ENCODE assay signal across 36 mouse cellular contexts in the genomic region with DNA sequence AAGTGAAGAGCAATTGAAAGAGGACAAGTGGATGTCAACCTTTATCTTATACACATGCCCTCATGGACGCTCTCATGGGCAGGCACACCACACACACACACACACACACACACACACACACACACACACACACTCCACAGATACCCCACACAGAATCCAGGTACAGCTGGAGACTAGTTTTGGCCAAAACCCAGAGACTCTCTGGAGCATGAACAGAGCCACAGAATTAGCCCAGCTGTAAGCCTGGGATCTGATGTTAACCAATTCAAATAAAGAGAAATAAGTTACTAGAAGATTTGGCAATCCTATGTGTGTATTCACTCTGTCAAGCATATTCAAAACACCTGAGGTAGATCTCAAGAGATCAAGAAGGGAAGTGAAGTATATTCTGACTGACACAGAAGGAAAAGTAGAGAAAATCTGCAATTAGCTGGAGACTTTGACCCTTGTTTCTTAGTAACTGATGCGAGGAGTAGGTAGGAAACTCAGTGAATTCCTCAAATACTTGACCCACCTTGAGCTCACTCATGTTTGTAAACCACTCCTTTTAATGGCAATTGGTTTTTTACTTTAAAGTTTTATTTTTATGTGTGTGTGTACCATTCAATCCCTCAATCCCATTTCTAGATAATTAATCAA. TPM values are rescaled to one million over a fixed set of nuclear protein-coding genes. Genes with fewer than 3 reads are reported as not detected.
DNase-seq lines count a peak whose midpoint lies in the region; ATAC-seq lines count a peak whose summit lies in the region.
"Had no signal": no experiment of that assay in that cellular context is flagged by ENCODE, and none has a peak within 500 bp of the region (broad histone marks: within the 10 kb centered on the region; RNA-seq: fewer than 3 reads in every experiment).

No protein-coding gene starts in this region.

- peaks cover 8% of the 10 kb centered on the region; the same call in 1 of the 2 replicates for H3K4me1 ChIP-seq in lung, embryonic 15.5 days
- H3K4me1 ChIP-seq: forebrain, embryonic 13.5 days; hindbrain, embryonic 13.5 days; limb, embryonic 10.5 days; limb, embryonic 15.5 days; midbrain, embryonic 12.5 days; neural tube, embryonic 13.5 days; stomach, embryonic 15.5 days had no signal

- H3K36me3 ChIP-seq in lung, embryonic 15.5 days = no peaks in the 10 kb centered on the region
- H3K36me3 ChIP-seq: G1E; heart, embryonic 12.5 days; hindbrain, embryonic 13.5 days; limb, embryonic 10.5 days; limb, embryonic 15.5 days; liver, embryonic 13.5 days; midbrain, embryonic 12.5 days; neural tube, embryonic 13.5 days; stomach, embryonic 15.5 days had no signal

- no peak overlapping the region for H3K9ac ChIP-seq in lung, embryonic 15.5 days
- H3K9ac ChIP-seq: forebrain, embryonic 13.5 days; heart, embryonic 12.5 days; hindbrain, embryonic 13.5 days; limb, embryonic 15.5 days; liver, embryonic 13.5 days; midbrain, embryonic 12.5 days; neural tube, embryonic 13.5 days; stomach, embryonic 15.5 days had no signal

- DNase-seq in lung, postnatal 36 days = no peak
- peak; percentile 48 to 63 for DNase-seq in kidney, adult 8-10 months
- DNase-seq in kidney, postnatal 10 days = peak; percentile 42
- no peak for DNase-seq in urinary bladder, postnatal 36 days (ENCODE audit: low spot score in 2 of 2)
- DNase-seq in adrenal gland, adult 2 months = no peak
- DNase-seq in yolk sac, embryonic 10.5 days (ENCODE audit: low spot score) = no peak
- DNase-seq: adrenal gland, postnatal 14 days; cerebellum, adult 11 months; cerebellum, adult 9-10 months; cerebellum, postnatal 36 days; gastrocnemius, postnatal 10 days; heart, adult 11 months; heart, postnatal 4 days; layer of hippocampus, postnatal 36 days; liver, embryonic 13.5 days; lung, adult 18-20 months; retina, postnatal 1 day; right cerebral cortex, postnatal 14 days had no signal

- H3K27ac ChIP-seq in lung, embryonic 15.5 days = peak overlapping the region; percentile 44; the same call in 1 of the 2 replicates
- H3K27ac ChIP-seq: forebrain, embryonic 13.5 days; hindbrain, embryonic 13.5 days; limb, embryonic 10.5 days; limb, embryonic 15.5 days; liver, embryonic 13.5 days; midbrain, embryonic 12.5 days; neural tube, embryonic 13.5 days; stomach, embryonic 15.5 days had no signal

- no peaks in the 10 kb centered on the region for H3K27me3 ChIP-seq in lung, embryonic 15.5 days
- H3K27me3 ChIP-seq: forebrain, embryonic 13.5 days; heart, embryonic 12.5 days; hindbrain, embryonic 13.5 days; limb, embryonic 15.5 days; liver, embryonic 13.5 days; midbrain, embryonic 12.5 days; neural tube, embryonic 13.5 days; stomach, embryonic 15.5 days had no signal

- H3K4me3 ChIP-seq in lung, embryonic 15.5 days = no peak overlapping the region
- H3K4me3 ChIP-seq: forebrain, embryonic 13.5 days; heart, embryonic 12.5 days; hindbrain, embryonic 13.5 days; limb, embryonic 10.5 days; limb, embryonic 15.5 days; liver, embryonic 13.5 days; megakaryocyte, embryonic 14.5 days; midbrain, embryonic 12.5 days; myocyte; neural tube, embryonic 13.5 days; stomach, embryonic 15.5 days had no signal

- 42% methylated on average over 2 of the region's 2 CpGs for WGBS in lung, embryonic 15.5 days

- no peak for ATAC-seq in lung, embryonic 15.5 days (ENCODE audit: borderline replicate concordance, extremely low read depth, low FRiP score, low TSS enrichment)
- ATAC-seq: forebrain, embryonic 13.5 days had no signal

- no peaks in the 10 kb centered on the region for H3K9me3 ChIP-seq in lung, embryonic 15.5 days
- H3K9me3 ChIP-seq: forebrain, embryonic 13.5 days; G1E; heart, embryonic 12.5 days; hindbrain, embryonic 13.5 days; limb, embryonic 10.5 days; limb, embryonic 15.5 days; liver, embryonic 13.5 days; megakaryocyte, embryonic 14.5 days; midbrain, embryonic 12.5 days; neural tube, embryonic 13.5 days; stomach, embryonic 15.5 days had no signal

- H3K4me2 ChIP-seq in lung, embryonic 15.5 days = no peak overlapping the region
- H3K4me2 ChIP-seq: forebrain, embryonic 13.5 days; heart, embryonic 12.5 days; hindbrain, embryonic 13.5 days; limb, embryonic 15.5 days; liver, embryonic 13.5 days; midbrain, embryonic 12.5 days; neural tube, embryonic 13.5 days; stomach, embryonic 15.5 days had no signal

RNA-seq across cellular contexts. Expression of a gene that starts 10.4 kb away (rescaled TPM):
- polyA plus RNA-seq in lung, embryonic 15.5 days (2015; fragmentation: Nextera tagmentation; extraction: Ambion mirVana) = 77.3 and 87.4 TPM in 2 replicates
- 100 to 1,000 TPM; 115 to 182 TPM for total RNA-seq in adrenal gland, adult 2 months (2021)
- polyA plus RNA-seq in adrenal gland, adult 2 months (2012; rRNA removed) = 48.7 and 66.3 TPM in 2 replicates

RNA-seq across cellular contexts. Expression of a gene that starts 29.4 kb away (rescaled TPM):
- polyA plus RNA-seq in lung, embryonic 15.5 days (2015; fragmentation: Nextera tagmentation; extraction: Ambion mirVana) = not detected in 2 replicates
- total RNA-seq in adrenal gland, adult 2 months (2021) = not detected
- not detected in 2 replicates for polyA plus RNA-seq in adrenal gland, adult 2 months (2012; rRNA removed)
- total RNA-seq: adrenal gland, postnatal 14 days; gastrocnemius, postnatal 10 days; heart, postnatal 4 days; layer of hippocampus, postnatal 36 days; left cerebral cortex, postnatal 10 days; midbrain, postnatal 0 days had no signal
- polyA plus RNA-seq: embryonic facial prominence, embryonic 11.5 days; forebrain, embryonic 13.5 days; G1E; heart, embryonic 12.5 days; heart, postnatal 0 days; hindbrain, embryonic 13.5 days; large intestine, adult 2 months; limb, embryonic 10.5 days; limb, embryonic 15.5 days; liver, embryonic 13.5 days; midbrain, embryonic 12.5 days; midbrain, postnatal 0 days; myocyte; neural tube, embryonic 13.5 days; small intestine, adult 2 months; stomach, embryonic 15.5 days had no signal

RNA-seq across cellular contexts. Expression of a gene that starts 37.0 kb away (rescaled TPM):
- not detected in 2 replicates for polyA plus RNA-seq in lung, embryonic 15.5 days (2015; fragmentation: Nextera tagmentation; extraction: Ambion mirVana)
- not detected for total RNA-seq in adrenal gland, adult 2 months (2021)
- polyA plus RNA-seq in adrenal gland, adult 2 months (2012; rRNA removed) = not detected in 2 replicates
- total RNA-seq: adrenal gland, postnatal 14 days; G1E; gastrocnemius, postnatal 10 days; heart, postnatal 4 days; layer of hippocampus, postnatal 36 days; left cerebral cortex, postnatal 10 days; midbrain, postnatal 0 days had no signal
- polyA plus RNA-seq: embryonic facial prominence, embryonic 11.5 days; forebrain, embryonic 13.5 days; G1E; heart, embryonic 12.5 days; heart, postnatal 0 days; hindbrain, embryonic 13.5 days; large intestine, adult 2 months; limb, embryonic 10.5 days; limb, embryonic 15.5 days; liver, embryonic 13.5 days; midbrain, embryonic 12.5 days; midbrain, postnatal 0 days; myocyte; neural tube, embryonic 13.5 days; small intestine, adult 2 months; stomach, embryonic 15.5 days had no signal

RNA-seq across cellular contexts. Expression of a gene that starts 46.6 kb away (rescaled TPM):
- polyA plus RNA-seq in lung, embryonic 15.5 days (2015; fragmentation: Nextera tagmentation; extraction: Ambion mirVana) = not detected in 2 replicates
- total RNA-seq in adrenal gland, adult 2 months (2021) = not detected
- not detected in 2 replicates for polyA plus RNA-seq in adrenal gland, adult 2 months (2012; rRNA removed)
- total RNA-seq: adrenal gland, postnatal 14 days; G1E; gastrocnemius, postnatal 10 days; heart, postnatal 4 days; layer of hippocampus, postnatal 36 days; left cerebral cortex, postnatal 10 days; midbrain, postnatal 0 days had no signal
- polyA plus RNA-seq: embryonic facial prominence, embryonic 11.5 days; forebrain, embryonic 13.5 days; G1E; heart, embryonic 12.5 days; heart, postnatal 0 days; hindbrain, embryonic 13.5 days; large intestine, adult 2 months; limb, embryonic 10.5 days; limb, embryonic 15.5 days; liver, embryonic 13.5 days; midbrain, embryonic 12.5 days; midbrain, postnatal 0 days; myocyte; neural tube, embryonic 13.5 days; stomach, embryonic 15.5 days had no signal

Comparison
In these comparisons a context has a peak if more than half of its experiments do, and no peak if none do; other contexts are left out.
1. DNase-seq: peak in kidney, adult 8-10 months (2 of 2) and kidney, postnatal 10 days (single experiment); none in lung, postnatal 36 days (single experiment), urinary bladder, postnatal 36 days (0 of 2), adrenal gland, adult 2 months (single experiment) and yolk sac, embryonic 10.5 days (single experiment).